Mouse (Mus musculus) brain, embryonic 14.5 days (tissue): ENCODE results near the gene Fam155a. TPM values are rescaled to one million over a fixed set of nuclear protein-coding genes. Genes with fewer than 3 reads are reported as not detected.
A peak's percentile ranks its signal among the peaks of the same experiment; 100 is the strongest.

ENCODE experiments used
- DNase-seq: peaks from one replicate; pipeline ENCODE4 v3.0.0-alpha.2; 2011; ENCODE audit warnings: low read depth
- CTCF ChIP-seq: fragments of 200-500 bp; IDR thresholded peaks from 2 replicates; pipeline ENCODE4 v1.5.1; 2012; ENCODE audit warnings: inconsistent platforms, mild to moderate bottlenecking, moderate library complexity, borderline replicate concordance; ENCODE audit not compliant: insufficient read depth, insufficient read length; ENCODE audit errors: extremely low read depth
- POLR2A ChIP-seq: fragments of 200-500 bp; IDR thresholded peaks from 2 replicates; pipeline ENCODE4 v1.6.1; 2012; ENCODE audit warnings: mild to moderate bottlenecking, inconsistent platforms, borderline replicate concordance; ENCODE audit not compliant: poor library complexity, insufficient read depth, insufficient read length, severe bottlenecking; ENCODE audit errors: extremely low read depth
- polyA plus RNA-seq: library from polyadenylated mRNA; depleted of rRNA; stranded (reverse); fragments of >200 nt; gene quantifications from 2 replicates; pipeline ENCODE4 v1.2.3, GENCODE M21; 2012

Fam155a gene
- polyA plus RNA-seq, 1 experiment = 46.6 TPM

DNA sequence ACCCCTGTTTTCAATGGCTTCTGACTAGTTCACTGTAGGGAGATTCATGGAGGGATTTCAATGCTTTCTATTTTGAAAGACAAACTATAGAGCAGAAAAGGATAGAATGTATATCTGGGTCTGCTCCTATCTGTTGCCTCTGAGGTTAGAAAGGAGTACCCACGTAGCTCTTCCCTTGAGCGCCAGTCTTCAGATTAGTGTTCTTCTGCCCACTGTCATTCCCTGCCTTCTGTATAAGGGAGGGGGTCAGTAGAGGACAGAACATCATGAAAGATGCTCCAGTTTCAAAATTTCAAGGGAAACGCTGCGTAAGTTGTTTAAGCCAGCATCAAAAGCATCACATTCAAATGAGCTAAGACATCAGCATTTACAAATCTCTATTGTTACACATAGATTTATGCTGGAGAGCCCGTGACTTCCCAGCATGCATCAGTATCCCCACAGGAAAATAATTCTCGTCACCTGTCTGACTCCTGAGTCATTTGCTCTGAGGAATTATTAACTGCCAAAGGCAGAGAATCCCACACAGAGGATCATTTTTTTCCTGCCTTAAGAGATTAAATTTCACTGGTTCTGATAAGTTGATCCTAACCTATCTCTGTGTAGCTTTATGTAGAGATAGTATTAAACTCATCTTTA, 223.9 kb downstream of the Fam155a start:
- TF ChIP-seq CTCF = no peak
- no peak for TF ChIP-seq POLR2A
- DNase-seq = peak; percentile 68

DNA sequence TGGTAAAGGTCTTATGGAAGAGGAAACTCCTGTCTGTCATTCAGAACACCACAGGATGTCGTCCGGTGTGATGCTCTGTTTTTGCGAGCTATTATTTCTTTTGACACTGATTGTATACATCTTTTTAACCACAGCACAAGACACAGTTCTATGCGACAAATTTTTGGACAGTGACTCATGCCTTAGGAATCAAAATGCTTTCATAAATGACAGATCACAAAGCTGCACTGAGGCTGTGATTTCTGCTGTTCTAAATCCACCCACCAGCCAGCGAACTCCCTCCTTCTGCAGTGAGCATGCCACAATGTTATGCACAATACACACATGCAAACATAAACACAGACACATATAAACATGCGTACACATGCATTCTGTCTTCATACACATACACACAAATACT, 224.5 kb downstream of the Fam155a start:
- DNase-seq = no peak
- TF ChIP-seq POLR2A (no peak), CTCF (no peak)

DNA sequence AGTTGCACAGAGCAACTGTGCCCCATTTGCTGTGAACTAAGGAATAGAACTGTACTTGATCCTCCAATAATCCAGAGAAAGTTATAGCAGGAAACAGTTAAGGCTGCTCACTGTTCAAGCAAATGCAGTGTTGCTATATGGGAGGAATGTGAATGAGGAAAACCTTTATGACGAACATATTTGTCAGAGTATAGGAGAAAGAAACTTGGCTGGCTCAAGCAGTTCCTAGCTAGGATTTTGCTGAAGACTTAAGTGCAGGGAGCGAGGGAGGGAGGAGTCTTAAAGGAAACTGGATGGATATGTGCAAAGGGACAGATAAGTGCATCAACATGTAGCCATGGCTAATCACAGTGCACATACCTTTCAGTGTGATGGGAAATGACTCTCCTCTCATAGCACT, 225.3 kb downstream of the Fam155a start:
- no peak for DNase-seq
- TF ChIP-seq POLR2A = no peak
- no peak for TF ChIP-seq CTCF

DNA sequence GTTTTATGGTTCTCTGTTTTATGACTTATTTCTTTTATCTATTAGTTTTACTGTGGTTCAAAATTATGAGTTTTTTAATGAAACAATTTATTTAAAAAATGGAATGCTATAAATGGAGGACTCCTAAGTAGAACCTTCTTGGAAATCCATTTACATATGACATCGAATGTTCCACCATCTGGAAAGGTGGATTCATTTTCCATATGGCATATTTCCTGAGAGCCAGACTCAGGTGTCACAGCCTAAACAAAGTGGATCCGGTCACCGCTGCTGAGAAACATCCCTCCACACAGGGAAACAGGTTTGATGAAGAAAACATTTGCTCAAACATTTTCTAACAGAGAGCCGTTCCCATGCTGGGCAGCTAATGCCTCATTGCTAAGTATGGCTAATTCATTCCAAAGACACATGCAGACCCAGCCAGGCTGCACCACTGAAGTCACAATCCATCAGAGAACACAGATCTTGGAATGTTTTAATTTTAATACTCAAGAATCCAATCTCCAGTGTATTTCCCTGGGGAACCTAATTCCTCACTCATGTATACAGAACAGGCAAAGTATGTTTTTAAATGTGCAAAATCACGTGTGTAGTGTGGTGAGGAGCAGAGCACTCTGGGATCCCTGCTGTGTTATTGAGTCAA, 235.1 kb downstream of the Fam155a start:
- no peak for DNase-seq
- no peak for TF ChIP-seq CTCF
- TF ChIP-seq POLR2A = no peak

DNA sequence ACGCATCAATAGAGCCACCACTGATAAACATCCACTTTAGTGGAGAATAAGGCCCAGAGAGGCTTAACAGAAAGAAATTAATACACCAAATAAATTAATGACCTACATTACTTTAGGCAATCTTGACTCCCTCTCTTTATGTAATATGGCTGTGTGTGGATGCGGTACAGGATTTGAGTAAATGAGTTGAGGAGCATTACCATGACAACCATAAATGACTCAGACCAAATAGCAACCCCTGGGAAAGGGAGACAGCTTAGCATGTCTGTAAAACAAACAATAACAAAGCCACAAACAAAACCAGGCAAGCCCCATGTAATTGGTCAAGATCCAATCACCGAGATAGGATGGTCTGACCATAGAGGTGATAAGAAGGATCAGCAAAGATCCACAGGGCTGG, 244.4 kb downstream of the Fam155a start:
- TF ChIP-seq POLR2A (no peak), CTCF (no peak)
- peak; percentile 45 for DNase-seq

DNA sequence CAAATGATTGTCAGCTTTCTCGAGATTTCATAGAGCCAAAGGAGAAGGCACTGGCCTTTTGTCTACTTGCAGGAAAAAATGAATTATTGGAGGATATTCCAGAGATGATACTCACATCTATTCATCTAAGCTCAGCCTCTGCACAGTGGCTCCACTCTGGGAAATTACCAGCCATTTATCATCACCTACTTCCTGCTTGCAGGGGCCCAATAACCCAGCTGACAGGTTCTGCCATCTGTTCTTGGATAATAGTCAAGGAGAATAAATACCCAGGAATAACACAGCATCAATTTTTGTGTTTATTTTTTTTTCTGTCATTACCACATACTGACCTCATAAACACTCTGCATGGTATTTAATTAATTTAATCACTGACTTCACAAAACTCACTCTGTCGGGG, 249.4 kb downstream of the Fam155a start:
- DNase-seq = no peak
- TF ChIP-seq CTCF (no peak), POLR2A (no peak)

DNA sequence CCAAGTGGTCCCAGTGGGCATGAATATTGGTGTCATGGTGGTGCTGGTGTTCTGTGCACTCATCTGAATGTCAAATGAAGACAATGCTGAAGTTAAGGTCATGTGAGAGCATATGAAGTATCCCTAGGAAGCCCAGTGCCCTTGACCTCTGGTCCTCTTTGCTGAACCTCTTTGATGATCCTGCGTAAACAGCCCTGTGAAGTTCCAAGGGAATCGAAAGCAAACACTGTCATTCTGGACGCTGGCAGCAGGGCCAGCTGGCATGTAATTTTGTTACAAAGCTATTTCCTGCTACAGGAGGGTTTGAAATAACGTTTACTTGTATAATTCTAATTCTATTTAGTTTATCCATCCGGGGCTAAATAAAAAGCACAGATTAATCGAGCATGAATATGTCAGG, 270.2 kb downstream of the Fam155a start:
- TF ChIP-seq POLR2A = no peak
- no peak for TF ChIP-seq CTCF
- no peak for DNase-seq

DNA sequence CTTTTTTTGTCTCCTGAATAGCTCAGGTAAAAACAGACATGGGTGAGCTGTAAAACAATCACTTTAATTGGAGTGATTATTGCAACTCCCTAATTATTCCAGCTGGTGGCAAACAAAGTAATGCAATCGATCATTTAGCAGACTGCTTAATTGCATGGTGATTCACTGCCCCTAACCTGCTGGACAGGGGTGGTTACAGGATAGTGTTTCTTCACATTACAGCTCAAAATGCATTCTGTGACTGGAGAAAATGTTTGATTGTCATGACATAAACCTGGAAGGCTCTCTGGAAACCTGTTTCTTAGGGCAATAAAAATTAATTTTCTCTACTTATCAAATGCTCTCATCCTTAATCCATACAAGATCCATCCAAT, 276.7 kb downstream of the Fam155a start:
- DNase-seq = no peak
- no peak for TF ChIP-seq POLR2A
- no peak for TF ChIP-seq CTCF

DNA sequence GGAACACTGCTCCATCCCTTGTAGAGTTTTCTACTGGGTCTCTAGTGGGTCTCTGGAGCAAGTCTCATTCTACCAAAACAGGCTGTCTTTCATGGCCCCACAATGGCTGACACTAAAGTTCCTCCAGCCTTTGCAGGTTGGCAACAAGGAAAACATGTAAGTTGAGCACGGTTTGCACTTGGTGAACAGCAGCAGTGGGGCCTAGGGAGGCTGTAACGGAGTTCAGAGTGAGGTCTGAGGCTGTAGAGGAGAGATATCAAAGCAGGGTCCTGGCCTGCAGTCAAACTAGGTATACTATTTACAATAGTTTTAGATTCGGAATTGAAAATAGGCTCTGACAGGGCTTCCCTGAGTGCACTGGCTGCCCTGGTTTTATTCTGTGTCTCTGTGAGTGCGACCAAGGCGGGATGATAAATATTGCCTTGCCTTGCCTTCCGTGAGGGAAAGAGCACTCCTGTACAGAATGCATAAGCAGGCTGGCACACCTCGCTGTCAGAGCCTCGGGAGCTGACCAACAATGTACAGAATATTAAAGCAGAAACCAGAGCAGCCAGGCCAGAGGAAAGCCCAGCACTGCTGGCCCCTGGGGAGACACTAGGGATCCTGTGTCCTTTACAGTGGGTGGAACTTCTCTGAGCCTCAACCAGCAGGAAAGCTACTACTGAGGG, 277.3 kb downstream of the Fam155a start:
- peak; percentile 52 for DNase-seq
- TF ChIP-seq CTCF = no peak
- TF ChIP-seq POLR2A = no peak

DNA sequence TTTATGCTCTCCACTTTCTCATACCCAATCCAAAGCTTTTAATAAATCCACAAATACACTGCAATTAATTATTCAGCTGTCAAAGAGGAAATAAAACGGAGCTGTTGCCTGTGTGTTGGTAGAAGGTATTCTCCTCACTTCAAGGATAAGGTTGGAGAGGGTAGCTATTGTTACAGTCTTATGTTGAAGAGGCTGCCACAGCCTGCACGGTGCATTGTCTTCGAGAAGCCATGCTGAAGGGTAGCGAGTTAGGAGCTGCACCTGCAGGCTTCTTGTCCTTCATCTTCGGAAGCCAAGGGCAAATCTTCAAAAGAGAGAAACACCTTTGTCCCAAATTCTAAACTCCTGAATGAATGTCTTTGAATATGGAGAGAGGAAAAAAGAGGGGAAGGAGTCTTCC, 288.4 kb downstream of the Fam155a start:
- TF ChIP-seq CTCF (no peak), POLR2A (no peak)
- DNase-seq = peak; percentile 44

DNA sequence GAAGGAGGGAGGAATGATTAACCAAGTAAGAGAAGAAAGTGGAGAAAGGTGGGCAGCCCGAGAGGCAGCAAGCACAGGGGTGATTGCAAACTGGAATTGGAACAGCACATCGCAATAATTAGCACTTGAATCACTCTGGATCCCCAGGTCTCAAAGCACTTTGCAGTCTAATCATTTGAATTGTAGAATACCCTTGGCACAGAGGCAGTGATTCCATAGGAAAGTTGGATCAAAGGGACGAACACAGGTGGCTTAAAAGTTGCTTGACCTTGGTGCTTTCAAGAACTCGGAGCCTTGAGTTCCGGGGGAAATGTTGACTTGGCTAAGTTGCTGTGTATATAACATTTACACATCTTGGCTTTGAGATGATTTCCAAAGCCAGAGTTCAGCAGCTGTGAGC, 299.7 kb downstream of the Fam155a start:
- TF ChIP-seq POLR2A (no peak), CTCF (no peak)
- DNase-seq = peak; percentile 37

DNA sequence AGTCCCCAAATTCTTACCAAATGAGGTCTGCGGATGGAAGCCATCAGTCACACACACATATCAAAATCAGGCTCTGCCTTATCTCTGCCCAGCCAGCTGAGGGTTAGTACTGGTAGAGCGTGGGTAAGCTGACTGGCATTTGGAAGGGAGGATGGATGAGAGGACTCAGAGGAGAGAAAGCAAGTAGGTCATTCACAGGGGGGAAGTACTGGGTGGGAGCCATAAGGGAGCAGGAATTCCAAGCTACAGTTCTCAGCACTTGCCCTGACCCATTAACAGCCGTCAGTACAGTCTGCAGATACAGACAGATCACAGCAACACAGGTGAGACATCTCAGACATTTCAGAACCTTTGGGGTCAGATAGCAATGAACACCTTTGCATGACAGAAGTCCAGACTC, 300.8 kb downstream of the Fam155a start:
- DNase-seq = no peak
- no peak for TF ChIP-seq POLR2A
- no peak for TF ChIP-seq CTCF

DNA sequence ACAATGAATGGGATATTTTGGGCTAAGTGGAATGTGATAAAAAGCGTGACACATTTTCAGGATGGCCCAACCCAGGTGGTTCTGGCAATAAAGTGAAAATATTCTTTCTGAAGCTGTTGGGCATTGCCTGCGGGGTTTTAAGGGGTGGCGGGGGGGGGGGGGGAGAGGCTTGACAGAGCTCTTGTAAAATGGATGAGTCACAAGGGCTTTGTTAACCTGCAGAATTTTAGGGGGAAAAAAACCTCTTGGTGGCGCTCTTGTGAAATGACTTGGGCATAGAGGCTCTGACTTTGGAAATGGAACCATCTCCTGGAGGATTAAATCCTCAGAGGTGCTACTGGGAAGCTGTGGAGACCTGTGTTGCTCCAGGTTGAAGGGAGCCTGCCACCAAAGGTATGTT, 309.9 kb downstream of the Fam155a start:
- no peak for TF ChIP-seq CTCF
- TF ChIP-seq POLR2A = no peak
- DNase-seq = no peak
